Mouse (Mus musculus): Measurements from ENCODE around the gene Dcxr.
"Not testable (repeated sequence)": the region's sequence is repeated elsewhere in the genome, so short reads cannot be mapped to it uniquely, and the experiment has no call there.

Gene Dcxr

DNA sequence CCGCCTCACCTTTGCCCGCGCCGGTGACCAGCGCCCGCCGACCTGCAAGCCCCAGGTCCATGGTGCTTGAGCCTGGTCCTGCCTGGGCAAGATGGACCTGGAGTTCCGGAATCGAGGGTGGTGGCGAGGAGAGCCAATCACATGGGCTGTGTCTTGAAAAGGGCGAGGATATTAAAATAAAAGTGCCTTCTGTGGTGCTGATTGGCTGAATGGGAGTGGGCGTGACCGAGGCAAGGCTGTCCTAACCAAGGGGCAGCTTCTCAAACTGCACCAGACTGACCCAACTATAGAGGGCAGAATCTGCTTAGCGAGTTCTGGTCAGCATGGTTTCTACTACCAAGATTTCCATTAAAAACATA, at the start of gene Dcxr:
TSS of gene Dcxr (minus strand) at position 113 of the 359 bp plus-strand sequence.
- DNase-seq = no peak

DNA sequence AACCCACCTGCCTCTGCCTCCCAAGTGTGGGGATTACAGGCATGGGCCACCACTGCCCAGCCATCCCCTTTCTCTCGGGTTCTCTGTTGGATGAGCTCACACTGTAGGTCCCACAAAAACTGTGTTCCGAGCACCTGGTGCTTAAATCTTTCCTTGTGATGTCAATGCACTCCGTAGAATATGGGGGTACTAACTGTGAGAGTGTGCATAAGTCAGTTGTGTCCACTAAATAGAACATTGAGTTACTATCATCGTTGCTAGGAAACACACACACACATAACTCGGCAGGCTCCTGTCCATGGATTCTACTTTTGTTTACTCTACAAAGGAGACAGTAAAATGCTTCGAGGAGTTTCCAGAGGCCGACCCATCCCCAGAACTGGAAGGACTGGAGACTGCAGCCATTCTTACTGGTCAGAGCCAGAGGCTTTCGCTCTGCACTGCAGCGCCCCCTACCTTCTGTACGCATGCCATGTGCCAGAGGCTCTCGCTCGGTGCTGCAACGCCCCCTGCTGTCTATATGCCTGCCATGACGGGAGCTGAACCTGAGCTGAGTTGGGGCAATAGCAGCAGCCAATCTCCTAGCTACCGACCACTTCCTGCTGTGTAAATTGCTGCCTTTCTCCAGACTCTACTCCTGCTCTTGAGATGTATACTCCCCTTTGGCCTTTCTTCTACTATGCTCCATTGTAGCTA, 48.8 kb upstream of the Dcxr start:
- peak; percentile 98 for DNase-seq

DNA sequence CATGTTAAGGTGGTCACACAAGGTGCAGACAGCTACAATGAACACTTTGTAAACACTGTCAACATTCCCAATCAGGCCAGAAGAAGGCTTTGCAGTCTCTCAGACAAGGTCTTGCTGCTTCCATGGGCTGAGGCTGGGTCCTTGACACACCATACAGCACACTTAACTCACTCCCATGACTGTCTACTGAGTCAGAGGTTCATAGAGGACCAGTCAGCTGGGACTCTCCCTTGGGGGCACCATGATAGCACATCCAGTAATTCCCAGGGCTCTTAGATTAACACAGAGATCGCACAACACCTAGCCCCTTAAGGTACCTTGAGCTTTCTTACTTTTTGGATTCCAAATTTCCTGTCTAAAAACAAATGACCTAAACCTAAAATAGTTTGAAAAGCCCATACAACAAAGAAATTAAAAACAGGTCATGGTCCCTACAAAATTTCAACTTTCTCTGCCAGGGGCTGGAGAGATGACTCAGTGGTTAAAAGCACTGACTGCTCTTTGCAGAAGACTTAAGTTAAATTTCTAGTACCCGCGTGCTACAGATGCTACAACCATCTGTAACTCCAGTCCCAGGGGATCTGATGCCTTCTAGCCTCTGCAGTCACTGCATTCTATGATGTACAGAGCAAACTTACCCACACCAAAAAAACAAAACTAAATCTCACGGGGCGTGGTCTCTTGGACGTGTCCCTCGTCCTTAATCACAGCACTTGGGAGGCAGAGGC, 46.5 kb upstream of the Dcxr start:
- no peak for DNase-seq

DNA sequence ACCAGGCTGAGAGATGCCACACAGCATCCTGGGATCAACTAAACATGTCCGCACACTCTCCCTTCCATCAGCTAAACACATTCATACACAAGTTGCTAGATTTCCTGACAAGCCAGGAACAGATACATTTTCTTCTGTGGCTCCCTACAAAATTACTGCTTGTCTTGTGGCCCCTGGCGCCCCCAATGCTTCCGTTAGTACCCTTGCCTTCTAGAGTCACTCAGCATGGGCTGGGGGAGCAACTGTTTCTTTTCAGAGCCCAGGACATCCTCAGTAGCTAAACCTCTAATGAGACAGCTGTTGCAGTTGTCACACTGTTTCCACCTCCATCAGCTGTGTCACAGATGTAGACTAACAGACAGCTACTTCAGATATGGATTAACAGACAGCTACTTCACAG, 45.7 kb upstream of the Dcxr start:
- peak; percentile 3 for DNase-seq

DNA sequence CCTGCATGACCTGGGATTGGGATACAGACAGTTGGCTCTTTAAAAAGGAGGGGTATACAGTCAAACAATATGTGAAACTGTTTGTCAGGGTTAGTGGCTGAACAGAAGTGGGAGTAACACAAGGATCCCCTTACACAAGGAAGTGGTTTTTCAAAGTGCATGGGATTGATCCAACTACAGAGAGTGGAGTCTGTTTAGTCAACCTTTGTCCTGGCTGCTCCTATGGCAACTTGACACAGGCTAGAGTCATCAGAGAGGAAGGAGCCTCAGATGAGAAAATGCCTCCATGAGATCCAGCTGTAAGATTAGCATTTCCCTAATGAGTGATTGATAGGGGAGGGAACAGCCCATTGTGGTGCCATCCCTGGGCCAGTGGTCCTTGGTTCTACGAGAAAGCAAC, 41.1 kb upstream of the Dcxr start:
- no peak for DNase-seq

DNA sequence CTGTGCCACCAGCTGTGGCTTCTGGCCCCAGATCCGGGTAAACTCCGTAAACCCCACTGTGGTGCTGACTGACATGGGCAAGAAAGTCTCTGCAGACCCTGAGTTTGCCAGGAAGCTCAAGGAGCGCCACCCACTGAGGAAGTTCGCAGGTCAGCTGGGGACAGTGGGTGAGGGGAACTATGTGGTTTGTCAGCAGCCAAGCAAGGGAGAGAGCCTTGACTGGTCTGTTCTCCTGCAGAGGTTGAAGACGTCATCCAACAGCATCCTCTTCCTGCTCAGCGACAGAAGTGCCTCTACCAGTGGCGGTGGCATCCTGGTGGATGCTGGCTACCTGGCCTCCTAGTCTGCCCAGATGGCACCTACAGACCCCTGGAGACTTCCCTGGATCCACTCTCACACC, 39.9 kb upstream of the Dcxr start:
- DNase-seq = not testable (repeated sequence)

DNA sequence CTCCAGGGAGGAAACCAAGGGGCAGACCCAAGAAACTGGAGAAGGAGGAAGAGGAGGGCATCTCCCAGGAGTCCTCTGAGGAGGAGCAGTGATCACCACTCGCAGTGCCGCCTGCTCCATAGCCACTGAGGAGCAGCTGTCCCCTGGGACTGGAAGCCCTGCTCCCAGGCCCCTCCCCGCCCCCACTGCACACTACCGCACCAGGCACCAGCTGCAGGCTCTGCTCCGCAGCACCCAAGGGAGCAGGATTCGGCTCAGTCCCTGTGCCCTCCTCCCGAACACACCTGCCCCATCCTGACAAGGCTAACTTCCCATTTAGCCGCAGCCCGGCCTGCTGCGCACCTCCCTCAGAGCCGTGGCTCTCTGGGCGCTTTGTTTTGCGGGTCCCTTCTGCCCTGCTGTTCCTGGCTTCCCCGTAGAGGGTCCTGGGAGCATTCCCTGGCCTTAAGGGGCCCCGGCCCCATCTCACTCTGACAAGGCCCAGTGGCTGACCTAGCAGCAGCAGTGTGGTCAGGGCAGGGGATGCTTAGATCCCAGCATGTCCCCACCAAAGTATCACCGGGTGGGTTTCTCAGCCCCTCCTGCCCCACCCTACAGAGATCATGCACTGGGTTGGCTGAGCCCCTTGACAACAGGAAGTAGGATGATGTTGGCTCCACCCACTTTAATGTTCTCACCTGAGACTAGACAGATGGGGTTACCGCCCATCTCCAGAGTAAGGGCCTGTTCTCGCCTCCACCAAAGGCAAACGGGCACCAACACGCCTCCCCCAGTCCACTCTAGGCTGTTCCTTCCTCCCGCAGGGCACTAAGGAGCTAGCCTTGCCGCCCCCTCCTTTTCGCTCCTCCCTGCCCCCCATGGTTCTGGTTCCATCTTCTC, 36.3 kb upstream of the Dcxr start:
- not testable (repeated sequence) for DNase-seq

DNA sequence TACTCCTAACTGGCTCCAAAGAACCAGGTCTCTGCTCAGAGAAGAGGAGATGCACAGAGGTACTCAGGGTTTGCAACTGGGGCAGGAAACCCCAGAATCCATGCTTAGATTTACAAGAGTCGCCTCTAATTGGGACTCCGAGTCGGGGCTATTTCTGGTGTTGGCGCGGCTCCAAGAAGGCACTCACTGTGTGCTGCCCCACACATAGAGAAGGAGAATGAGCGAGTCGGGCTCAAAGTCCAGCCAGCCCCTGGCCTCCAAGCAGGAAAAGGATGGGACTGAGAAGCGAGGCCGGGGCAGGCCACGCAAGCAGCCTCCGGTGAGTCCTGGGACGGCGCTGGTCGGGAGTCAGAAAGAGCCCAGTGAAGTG, 35.6 kb upstream of the Dcxr start, which contains the start of gene Hmga1b:
TSS of gene Hmga1b (plus strand) at position 123 of the 370 bp plus-strand sequence.
- not testable (repeated sequence) for DNase-seq

DNA sequence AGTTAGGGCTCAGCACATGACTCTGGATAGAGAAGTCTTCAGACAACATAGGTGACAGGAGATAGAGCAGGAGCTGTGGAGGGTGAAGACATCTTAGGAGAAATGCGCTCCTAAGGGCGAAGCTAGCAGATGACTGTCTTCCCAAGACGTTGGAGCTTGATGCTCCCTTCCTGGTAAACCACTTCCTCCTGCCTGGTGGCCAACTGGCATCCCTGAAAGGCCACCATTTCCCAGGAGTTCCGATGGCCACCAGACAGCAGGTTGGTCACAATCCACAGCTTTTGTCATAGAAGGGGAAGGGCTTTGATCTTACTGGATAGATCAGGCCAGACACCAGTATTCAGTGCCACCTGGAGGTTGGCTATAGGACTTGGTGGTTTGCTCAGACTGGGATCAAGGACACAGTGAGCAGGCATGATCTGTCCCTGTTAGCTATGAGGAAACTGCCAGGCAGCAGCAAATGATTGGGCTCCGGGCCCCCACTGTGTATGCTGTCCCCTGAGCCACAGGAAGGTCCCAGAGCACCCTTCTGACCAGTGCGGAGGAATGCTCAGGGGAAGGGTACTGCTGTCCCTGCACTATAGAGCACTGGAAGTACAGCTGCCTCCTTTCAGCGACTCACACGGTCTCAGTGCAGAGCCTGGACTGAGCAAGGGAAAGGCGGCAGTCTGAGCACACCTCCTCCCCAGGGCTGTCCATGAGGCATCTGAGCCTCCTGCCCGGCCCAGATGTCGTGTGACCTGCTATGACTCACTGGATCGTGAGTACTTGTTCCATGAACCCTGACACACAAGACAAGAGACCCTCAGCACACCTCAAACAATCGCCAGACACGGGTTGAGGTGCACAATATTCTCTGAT, 35.0 kb upstream of the Dcxr start:
- no peak for DNase-seq

DNA sequence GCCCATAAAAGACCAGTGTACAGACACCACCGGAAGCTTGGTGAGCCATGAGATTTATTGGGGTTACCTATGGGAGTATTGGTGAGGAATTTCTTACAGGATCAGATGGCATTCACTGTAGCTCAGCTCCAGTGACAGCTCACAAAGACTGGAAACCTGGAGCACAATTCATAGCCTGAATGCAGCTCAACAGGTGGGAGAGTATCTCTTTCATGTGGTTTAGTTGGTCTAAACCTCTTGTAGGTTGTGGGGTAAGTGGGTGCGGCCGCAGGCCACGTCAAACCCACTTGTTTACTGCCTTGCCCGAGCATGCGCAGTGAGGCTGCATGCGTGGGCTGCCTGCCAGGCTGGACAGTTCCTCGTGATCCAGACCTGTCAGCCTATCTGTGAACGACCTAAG, 33.2 kb upstream of the Dcxr start:
- DNase-seq = no peak

DNA sequence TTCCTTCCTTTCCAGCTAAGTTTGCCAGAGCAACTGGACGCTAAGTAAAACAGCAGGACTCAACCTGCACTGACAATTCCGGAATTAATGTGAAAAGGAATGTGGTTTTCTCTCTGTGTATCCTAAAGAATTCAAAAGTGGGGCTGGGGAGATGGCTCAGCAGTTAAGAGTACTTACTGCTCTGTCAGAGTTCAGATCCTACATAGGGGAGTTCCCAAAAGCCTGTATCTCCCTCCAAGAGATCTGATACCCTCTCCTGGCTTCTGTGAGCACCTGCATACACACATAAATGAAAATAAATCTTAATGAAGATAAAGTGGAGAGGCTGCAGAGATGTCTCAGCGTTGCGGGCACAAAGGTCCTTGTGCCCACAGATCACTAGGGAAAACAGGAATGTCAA, 24.5 kb upstream of the Dcxr start:
- no peak for DNase-seq

DNA sequence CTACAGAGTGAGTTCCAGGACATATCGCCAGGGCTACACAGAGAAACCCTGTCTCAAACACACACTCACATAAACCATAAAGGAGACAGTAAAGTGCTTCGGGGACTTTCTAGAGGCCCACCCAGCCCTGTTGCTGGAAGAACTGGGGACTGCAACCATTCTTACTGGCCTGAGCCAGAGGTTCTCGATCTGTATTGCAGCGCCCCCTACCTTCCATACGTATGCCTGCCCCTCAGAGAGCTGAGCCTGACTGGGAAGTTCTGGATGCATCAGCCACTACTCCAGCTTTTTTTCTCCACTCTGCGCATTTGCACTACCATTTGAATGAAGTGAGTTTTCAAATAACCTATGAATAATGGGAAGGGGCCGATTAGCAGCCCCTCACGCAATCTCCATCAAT, 22.3 kb upstream of the Dcxr start:
- DNase-seq = peak; percentile 59

DNA sequence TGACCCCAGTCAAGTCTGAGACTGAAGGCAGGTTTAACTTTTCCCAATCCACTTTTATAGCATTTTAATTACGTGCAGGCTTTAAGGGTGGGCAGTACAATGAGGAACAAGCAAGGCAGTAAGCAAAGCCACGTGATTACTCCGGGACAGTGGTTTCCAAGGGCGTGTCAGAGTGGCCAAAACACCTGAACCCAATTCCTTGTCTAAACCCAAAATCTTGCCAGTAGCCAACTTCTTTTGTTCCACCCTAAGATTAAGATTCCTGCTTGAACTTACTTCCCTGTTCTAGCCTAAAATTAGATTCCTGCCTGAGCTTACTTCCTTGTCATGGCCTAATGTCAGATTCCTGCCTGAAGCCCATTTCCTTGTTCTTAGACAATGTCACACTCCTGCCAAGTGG, 20.9 kb upstream of the Dcxr start:
- no peak for DNase-seq

DNA sequence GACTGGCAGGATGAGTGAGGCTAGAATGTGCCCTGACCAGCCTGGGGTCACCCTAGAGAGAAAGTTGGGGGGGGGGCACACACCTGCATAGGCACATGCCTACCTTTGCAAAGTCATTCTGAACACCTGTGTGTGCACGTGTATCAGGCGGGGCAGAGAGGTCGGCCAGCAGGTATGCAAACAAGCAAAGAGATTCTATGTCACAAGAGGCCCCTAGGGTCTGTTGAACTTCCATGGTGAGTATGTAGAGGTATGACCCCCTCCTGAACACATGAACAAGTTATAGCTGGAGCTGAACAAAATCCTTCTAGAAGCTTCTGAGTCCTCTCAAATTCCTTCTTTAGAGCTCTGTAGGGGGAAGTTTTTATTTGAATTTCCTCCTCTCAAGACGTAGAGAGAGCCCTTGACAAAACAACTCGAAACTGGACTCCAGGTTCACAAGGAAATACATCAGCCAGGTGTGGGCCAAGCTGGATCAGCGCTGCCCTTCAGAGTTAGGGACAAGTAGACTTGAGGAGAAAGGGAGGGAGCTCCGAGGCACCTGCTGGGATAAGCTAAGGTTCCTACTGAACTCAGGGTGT, 17.1 kb upstream of the Dcxr start:
- DNase-seq = no peak

DNA sequence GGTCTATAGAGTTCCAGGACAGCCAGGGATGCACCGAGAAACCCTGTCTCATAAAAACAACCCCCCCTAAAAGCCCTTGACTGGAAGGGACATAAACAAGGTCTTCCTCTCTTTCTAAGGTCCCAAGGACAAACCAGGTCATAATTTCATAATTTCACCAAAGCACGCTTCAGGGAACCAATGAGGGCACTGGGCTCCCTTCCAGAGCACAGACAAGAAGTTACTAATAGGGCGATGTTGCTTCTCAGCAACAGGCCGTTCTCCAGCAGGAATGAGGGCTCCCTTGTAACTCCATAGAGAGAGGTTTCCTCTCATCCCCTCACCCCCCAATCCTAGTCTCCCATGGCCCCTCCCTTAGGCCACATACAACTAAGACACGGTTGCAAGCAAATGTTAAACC, 13.9 kb upstream of the Dcxr start:
- no peak for DNase-seq

DNA sequence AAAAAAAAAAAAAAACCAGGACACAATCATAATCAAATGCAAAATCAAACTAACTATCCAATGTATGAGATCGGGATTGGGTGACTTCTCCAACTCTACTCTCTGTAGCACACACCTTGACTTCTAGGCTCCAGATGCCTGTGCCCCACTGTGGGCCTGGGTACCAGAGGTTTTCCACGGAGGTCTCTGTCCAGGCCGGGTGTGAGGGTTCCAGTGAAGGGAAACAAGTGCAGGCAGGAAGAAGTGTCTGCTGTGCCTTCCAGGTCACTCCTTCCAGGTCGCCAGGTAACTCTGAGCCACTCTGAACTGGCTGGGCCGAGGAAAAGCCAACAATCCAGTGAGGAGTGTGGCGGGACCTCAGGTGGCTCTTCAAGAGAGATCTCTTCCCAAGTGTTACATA, 9.3 kb upstream of the Dcxr start:
- DNase-seq = no peak

DNA sequence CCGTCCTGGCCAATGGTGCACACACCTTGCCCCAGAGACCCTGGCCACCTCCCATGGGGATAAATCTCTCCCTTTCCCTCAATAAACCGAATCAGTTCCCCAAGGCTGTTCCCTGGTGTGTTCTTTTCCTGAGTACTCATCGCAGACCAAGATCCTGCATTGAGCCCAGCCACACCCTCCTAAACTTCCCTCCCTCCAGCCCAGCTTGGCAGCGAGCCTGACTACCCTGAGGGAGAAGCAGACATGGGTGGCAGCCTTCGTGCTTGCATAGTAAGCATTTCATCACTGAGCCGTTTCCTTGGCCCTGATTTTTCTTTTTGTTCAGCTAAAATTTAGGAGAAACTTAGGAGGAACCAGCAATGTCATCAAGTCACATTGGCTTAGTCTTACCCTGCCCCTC, 6.4 kb upstream of the Dcxr start:
- no peak for DNase-seq

DNA sequence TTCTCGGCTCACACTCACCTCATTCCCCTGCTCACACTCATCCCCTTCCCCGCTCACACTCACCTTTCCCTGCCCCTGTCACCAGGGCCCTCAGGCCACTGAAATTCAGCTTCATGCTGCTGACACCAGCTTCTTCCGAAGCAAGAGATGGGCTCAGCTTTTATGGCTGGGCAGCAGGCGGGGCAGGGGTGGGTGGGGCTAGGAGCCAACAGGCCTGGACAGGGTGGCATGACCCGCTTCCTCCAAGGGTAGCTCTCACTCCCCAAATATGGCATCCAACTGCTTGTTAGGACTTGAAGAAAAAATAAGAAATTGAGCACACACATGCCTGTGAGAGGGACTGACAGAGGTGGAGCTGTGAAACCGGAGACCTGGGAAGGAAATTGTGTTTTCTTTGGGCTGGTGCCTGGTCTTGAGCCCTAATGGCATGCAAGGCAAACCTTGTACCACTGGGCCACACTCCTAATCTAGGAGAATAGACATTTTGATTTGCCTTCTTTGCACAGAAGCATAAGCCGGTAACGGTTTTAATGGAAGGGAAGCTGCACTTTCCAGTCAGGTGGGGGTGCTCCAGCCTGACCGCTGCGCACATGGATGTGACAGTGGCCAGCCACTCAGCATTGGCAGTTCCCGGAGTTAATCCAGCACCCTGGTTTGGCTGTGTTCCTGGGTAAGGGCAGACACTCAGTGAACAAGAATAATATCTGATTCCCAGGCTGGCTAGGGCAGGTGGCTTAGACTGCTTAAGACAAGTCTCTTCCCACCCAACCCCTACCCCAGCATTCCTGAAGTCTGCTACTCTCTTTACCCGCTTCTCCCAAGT, 5.0 kb upstream of the Dcxr start, which contains the start of gene Cbr2:
TSS of gene Cbr2 (minus strand) at position 257 of the 823 bp plus-strand sequence.
- no peak for DNase-seq

DNA sequence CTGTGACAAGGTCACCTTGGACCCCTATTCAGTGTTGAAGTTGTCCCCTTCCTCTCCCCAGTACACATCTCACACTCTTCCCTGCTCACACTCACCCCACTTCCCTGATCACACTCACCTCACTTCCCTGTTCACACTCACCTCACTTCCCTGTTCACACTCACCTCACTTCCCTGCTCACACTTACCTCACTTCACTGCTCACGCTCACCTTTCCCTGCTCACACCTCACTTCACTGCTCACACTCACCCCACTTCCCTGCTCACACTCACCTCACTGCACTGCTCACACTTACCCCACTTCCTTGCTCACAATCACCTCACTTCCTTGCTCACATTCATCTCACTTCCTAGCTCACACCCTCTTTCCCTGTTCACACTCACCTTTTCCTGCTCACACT, 4.3 kb upstream of the Dcxr start:
- no peak for DNase-seq

DNA sequence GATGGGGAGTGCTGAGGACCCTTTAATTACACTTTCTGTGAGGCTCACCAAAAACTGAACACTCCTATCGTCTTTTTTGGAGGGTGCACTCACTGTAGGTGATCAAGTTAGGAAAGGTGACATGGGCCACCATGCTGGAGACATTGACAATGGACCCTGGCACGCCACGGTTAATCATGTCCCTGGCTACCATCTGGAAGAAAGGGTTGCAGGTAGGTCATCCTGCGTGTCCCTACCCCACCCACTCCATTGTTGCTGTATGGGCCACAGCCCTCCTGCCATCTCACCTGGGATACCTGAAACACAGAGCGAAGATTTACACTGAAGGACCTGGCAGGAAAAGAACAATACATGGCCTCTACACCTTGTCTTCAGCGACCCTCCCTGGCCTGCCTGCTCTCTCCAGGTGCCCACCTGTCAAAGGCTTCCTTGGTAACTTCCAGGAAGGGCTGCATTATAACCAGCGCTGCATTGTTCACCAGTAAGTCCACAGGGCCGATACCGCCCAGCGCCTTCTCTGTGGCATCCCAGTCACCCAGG, 3.3 kb upstream of the Dcxr start:
- no peak for DNase-seq

DNA sequence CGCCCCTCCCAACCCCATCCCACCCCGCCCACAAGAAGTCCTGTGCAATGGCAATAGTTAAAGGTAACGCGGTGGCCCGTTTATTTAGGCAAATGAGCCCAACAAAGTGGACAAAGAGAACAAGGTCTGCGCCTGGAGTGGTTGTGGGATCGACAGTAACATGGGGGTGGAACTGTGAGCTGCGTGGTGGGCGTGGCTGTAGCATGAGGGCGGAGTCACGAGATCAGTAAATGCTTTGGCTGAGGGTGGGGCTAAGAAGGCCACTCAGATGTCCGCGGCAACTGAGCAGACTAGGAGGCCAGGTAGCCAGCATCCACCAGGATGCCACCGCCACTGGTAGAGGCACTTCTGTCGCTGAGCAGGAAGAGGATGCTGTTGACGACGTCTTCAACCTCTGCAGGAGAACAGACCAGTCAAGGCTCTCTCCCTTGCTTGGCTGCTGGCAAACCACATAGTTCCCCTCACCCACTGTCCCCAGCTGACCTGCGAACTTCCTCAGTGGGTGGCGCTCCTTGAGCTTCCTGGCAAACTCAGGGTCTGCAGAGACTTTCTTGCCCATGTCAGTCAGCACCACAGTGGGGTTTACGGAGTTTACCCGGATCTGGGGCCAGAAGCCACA, 2.5 kb upstream of the Dcxr start:
- peak; percentile 37 for DNase-seq

Measured in thymus, postnatal 4 days (tissue).